Mouse (Mus musculus): ENCODE data around the gene Zfp1.

DNA sequence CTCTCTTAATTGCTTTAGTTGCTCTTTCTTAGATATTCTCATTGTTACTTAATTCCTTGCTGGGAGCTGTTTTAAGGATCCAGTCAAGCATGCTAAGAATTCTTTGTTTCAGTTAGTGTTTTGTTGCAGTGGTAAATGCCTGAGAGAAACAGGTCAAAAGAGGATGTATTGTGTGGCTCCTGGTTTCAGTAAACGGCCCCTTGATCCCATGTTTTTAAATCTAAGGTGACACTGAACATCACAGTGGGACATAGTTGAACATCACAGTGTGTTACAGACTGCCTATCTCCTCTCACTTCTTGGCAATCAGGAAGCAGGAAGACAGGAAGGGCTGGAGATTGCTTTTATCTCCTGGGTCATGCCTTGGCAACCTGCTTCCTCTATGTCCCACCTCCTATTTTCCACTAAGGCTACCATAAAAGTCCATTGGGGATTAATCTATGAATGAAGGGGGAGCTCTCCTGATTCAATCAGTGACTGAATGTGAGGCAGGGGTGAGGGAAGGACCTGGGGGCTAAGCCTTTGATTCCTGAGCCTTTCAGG lies 14.2 kb downstream of the Zfp1 start:
- TF ChIP-seq CTCF (IDR thresholded peaks at IDR 0.05; ENCODE audit: low read depth) (no peak), EP300 (IDR thresholded peaks at IDR 0.05; ENCODE audit: low read depth) (no peak)
